Mouse (Mus musculus) cerebellum, adult 2 months (tissue): ENCODE measurements around the gene Syt3.

Experiments used
- CTCF ChIP-seq: fragments of 200-500 bp; IDR thresholded peaks from 2 replicates; pipeline ENCODE4 v1.5.1; 2011; ENCODE audit warnings: low read depth, mild to moderate bottlenecking, control low read depth, low read length, moderate library complexity, borderline replicate concordance; ENCODE audit not compliant: insufficient read depth
- POLR2A ChIP-seq: fragments of 200-500 bp; IDR thresholded peaks from 2 replicates; pipeline ENCODE4 v1.6.1; 2011; ENCODE audit warnings: low read length, control low read depth, borderline replicate concordance; ENCODE audit not compliant: insufficient read depth

DNA sequence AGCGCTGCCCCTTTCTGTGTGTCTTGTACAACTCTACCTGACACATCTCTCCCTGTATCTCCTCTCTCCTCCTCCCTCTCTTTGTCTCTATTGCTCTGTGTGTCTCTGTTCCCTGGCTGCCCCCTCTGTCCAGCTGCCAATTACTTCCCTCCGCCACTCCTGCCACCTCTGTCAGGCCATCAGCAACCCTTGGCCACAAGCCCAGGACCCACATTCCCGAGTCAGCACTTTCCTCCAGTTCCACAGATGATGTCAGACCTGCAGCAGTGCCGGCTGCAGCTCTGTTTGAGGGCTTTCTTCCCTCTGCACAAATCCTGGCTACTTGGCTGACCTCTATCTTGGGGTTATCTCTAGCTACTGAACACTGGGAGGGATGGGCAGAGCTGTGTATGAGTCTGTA, 5.6 kb upstream of the Syt3 start:
- TF ChIP-seq CTCF (no peak), POLR2A (no peak)
